Mouse (Mus musculus): ENCODE data around the gene Lpin3. TPM values are rescaled to one million over a fixed set of nuclear protein-coding genes. Genes with fewer than 3 reads are reported as not detected.

Gene Lpin3
- total and polyA plus RNA-seq, 2 experiments from 2014 or later: 0.60 to 1.4 TPM

DNA sequence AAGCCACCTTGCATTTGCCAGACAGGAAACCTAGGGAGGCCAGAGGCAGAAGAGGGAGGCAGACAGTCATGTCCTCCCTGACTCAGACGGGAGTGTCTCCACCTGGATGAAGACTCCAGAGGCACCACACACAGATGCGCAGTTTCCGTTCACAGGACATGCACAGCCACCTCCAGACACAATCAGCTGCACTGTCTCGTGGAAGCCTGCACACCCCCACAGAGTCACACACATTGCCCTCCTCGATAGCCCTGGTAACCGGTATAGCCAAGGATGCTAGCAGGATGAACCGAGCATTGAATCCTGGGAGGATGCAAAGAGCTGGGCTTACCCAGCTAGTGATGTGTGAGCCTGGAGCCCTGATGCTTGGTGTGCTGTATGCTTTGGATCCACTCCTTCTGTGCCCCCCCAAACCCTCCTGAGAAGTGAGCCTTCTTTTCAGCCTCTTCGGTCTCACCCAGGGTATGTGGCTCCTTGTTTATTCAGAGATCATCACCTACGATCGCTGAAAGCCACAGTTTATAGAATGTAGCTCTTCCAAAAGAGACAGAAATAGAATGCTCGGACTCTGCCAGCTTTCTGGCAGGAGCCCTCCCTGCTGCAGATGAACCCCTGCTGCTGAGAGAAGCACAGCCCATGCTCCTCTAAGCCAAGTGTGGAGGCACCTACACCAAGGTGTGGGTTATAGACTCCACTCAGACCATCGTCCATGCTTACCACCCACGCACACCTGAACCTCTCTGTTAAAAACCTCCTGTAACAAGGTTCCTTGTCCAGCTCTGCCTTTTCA, 35.5 kb downstream of the Lpin3 start:
- H3K27me3 ChIP-seq (ENCODE audit: insufficient read depth, low read length): peaks cover 17% of the 10 kb centered on the region; the same call in 1 of the 2 replicates
- peaks cover 7% of the 10 kb centered on the region for H3K4me1 ChIP-seq (ENCODE audit: insufficient read depth, low read length)
- no peak overlapping the region for H3K27ac ChIP-seq
- 63% methylated on average over 13 of the region's 13 CpGs for WGBS
- no peak overlapping the region for H3K4me3 ChIP-seq (ENCODE audit: low read length)
- no peak overlapping the region for H3K4me2 ChIP-seq (ENCODE audit: low read depth, low read length)
- H3K36me3 ChIP-seq (ENCODE audit: insufficient read depth, low read length): no peaks in the 10 kb centered on the region
- no peak for TF ChIP-seq CTCF (IDR thresholded peaks at IDR 0.05; ENCODE audit: low read depth)
- ATAC-seq (no peak), DNase-seq (ENCODE audit: low spot score) (no peak)
- no peaks in the 10 kb centered on the region for H3K9me3 ChIP-seq (ENCODE audit: low read length)
- H3K9ac ChIP-seq (replicated peaks; ENCODE audit: low read length): no peak overlapping the region

DNA sequence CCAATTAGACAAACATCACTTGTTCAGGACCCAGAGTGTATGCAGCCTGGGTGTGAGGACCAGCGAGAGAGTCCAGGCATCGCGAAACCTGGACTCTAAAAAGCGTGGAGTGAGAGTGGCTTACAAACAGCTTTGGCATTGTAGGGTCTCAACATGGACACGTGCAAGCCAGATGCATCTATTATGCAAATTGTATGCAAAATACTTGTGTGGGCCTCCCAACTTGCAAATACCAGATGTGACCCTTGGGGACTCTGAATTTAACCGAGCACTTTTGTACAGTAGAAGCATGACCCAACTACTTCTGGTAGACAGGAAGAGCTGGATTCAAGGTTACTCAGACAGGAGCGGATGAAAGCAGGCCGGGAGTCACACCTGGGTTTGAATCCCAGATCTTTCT, 36.2 kb downstream of the Lpin3 start:
- no peak for ATAC-seq
- no peak overlapping the region for H3K4me2 ChIP-seq (ENCODE audit: low read depth, low read length)
- no peaks in the 10 kb centered on the region for H3K36me3 ChIP-seq (ENCODE audit: insufficient read depth, low read length)
- no peak for TF ChIP-seq CTCF (IDR thresholded peaks at IDR 0.05; ENCODE audit: low read depth)
- H3K9ac ChIP-seq (replicated peaks; ENCODE audit: low read length): no peak overlapping the region
- peaks cover 10% of the 10 kb centered on the region; the same call in 1 of the 2 replicates for H3K27me3 ChIP-seq (ENCODE audit: insufficient read depth, low read length)
- H3K9me3 ChIP-seq (ENCODE audit: low read length): no peaks in the 10 kb centered on the region
- 61% methylated on average over 8 of the region's 8 CpGs for WGBS
- DNase-seq (ENCODE audit: low spot score): no peak
- H3K4me3 ChIP-seq (ENCODE audit: low read length): no peak overlapping the region
- no peak overlapping the region for H3K27ac ChIP-seq
- H3K4me1 ChIP-seq (ENCODE audit: insufficient read depth, low read length): peaks cover 4% of the 10 kb centered on the region

DNA sequence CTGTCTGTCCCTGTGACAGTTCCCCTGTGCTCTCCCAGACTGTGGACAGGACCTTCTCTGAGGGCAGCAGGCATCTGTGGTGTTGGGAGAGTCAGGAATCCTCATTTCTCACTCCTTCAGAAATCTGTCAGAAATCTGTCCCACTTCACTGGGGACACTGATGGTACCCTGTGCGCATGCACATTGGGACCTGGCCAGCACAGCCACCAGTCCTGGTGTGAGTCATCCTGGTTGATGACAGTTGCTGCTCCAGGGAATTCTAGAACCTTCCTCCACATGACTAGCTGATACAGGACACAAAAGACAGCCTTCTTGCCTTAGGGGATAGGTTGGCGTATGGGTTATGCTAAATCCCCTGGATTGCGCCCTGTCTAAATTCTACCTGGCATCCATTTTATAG, 36.8 kb downstream of the Lpin3 start:
- Histone ChIP-seq H3K4me2 (ENCODE audit: low read depth, low read length) (no peak overlapping the region), H3K4me1 (ENCODE audit: insufficient read depth, low read length) (0 out of 2 replicates have a peak, but pooled peaks cover 2% of the 10 kb centered on the region), H3K4me3 (ENCODE audit: low read length) (no peak overlapping the region), H3K9me3 (ENCODE audit: low read length) (no peaks in the 10 kb centered on the region), H3K9ac (replicated peaks; ENCODE audit: low read length) (no peak overlapping the region), H3K36me3 (ENCODE audit: insufficient read depth, low read length) (no peaks in the 10 kb centered on the region), H3K27ac (no peak overlapping the region), H3K27me3 (ENCODE audit: insufficient read depth, low read length) (peaks cover 8% of the 10 kb centered on the region; the same call in 1 of the 2 replicates)
- DNase-seq (ENCODE audit: low spot score): no peak
- 95% methylated on average over 3 of the region's 3 CpGs for WGBS
- ATAC-seq: no peak
- TF ChIP-seq CTCF (IDR thresholded peaks at IDR 0.05; ENCODE audit: low read depth): no peak

DNA sequence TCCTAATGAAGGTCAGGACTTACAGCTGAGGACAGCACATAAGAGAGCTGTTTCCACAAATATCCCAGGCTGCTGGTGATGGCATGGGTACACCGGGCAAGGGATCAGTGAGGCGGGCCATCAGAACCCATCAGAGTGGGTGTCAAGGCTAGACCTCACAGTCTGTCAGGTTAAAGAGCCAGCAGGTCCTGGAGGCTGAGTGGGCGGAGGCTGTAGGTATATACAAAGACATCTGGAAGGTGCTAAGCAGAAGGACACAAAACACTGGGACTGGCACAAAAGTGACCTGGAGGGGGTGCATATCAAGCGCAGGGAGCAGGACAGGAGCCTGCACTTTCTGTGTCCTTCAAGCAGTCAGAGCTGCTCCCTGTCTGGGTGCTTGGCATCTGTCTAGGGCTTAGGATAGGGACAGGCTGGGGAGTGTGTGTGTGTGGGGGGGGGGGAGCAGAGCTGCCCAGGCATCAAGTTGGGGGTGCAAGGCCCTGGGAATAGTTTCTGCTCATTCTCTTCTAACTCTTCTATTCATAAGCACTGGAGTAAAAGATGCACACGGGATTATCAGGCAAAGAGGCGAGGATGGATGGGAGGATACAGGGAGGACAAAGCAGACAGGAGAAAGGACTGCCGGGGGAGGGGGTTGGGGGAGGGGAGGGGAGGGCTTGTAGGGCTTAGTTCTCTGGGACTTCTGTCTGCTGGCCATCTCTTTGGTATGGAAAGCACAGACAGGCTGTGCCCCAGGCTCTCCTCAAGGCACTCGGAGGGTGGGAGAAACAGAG, 37.9 kb downstream of the Lpin3 start:
- Histone ChIP-seq H3K9me3 (ENCODE audit: low read length) (no peaks in the 10 kb centered on the region), H3K4me3 (ENCODE audit: low read length) (no peak overlapping the region), H3K4me1 (ENCODE audit: insufficient read depth, low read length) (0 out of 2 replicates have a peak, but pooled peaks cover 2% of the 10 kb centered on the region), H3K27ac (no peak overlapping the region), H3K9ac (replicated peaks; ENCODE audit: low read length) (no peak overlapping the region), H3K4me2 (ENCODE audit: low read depth, low read length) (no peak overlapping the region), H3K36me3 (ENCODE audit: insufficient read depth, low read length) (no peaks in the 10 kb centered on the region), H3K27me3 (ENCODE audit: insufficient read depth, low read length) (peaks cover under 1% of the 10 kb centered on the region; the same call in 1 of the 2 replicates)
- DNase-seq (ENCODE audit: low spot score) (no peak), ATAC-seq (no peak)
- no peak for TF ChIP-seq CTCF (IDR thresholded peaks at IDR 0.05; ENCODE audit: low read depth)
- 59% methylated on average over 8 of the region's 8 CpGs for WGBS

DNA sequence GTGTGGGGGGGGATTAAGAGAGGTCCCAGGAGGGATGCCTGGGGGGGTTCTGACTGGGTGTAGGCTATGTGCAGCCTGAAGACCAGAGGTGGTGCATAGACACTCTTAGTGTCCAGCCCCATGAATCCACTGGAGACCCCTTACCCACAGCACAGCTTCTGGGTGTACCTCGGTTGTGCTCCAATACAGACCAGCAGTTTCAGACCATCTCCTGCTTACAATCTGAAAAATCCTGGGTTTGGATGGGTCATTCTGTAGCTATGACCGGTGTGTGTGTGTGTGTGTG, 38.4 kb downstream of the Lpin3 start:
- DNase-seq (ENCODE audit: low spot score): no peak
- TF ChIP-seq CTCF (IDR thresholded peaks at IDR 0.05; ENCODE audit: low read depth): no peak
- no peaks in the 10 kb centered on the region for H3K9me3 ChIP-seq (ENCODE audit: low read length)
- no peak for ATAC-seq
- 79% methylated on average over 2 of the region's 2 CpGs for WGBS
- H3K4me3 ChIP-seq (ENCODE audit: low read length): no peak overlapping the region
- no peak overlapping the region for H3K9ac ChIP-seq (replicated peaks; ENCODE audit: low read length)
- no peak overlapping the region for H3K27ac ChIP-seq
- H3K36me3 ChIP-seq (ENCODE audit: insufficient read depth, low read length): no peaks in the 10 kb centered on the region
- H3K27me3 ChIP-seq (ENCODE audit: insufficient read depth, low read length): no peaks in the 10 kb centered on the region
- no peak overlapping the region for H3K4me2 ChIP-seq (ENCODE audit: low read depth, low read length)
- H3K4me1 ChIP-seq (ENCODE audit: insufficient read depth, low read length): 0 out of 2 replicates have a peak, but pooled peaks cover 2% of the 10 kb centered on the region

DNA sequence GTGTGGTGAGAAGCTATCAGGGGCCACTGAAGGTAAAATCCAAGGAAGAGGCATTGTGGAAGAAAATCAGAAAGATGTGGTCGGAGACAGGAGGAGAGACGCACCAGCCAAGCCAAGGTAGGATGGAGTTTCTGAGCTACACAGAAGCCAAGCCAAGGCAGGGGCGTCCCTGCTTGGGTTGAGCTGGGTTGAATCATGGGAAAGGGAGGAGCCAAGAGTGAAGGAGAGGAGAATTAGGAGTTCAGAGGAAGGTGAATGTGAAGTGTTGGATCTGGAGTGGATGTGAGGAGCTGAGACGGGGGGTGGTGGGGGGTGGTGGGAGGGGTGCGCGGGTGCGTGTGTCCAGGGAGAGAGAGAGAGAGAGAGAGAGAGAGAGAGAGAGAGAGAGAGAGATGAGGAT, 40.8 kb downstream of the Lpin3 start:
- Histone ChIP-seq H3K9ac (replicated peaks; ENCODE audit: low read length) (no peak overlapping the region), H3K36me3 (ENCODE audit: insufficient read depth, low read length) (no peaks in the 10 kb centered on the region), H3K4me3 (ENCODE audit: low read length) (no peak overlapping the region), H3K4me1 (ENCODE audit: insufficient read depth, low read length) (no peaks in the 10 kb centered on the region), H3K4me2 (ENCODE audit: low read depth, low read length) (no peak overlapping the region), H3K9me3 (ENCODE audit: low read length) (no peaks in the 10 kb centered on the region), H3K27me3 (ENCODE audit: insufficient read depth, low read length) (no peaks in the 10 kb centered on the region), H3K27ac (no peak overlapping the region)
- DNase-seq (ENCODE audit: low spot score): no peak
- no peak for ATAC-seq
- 82% methylated on average over 3 of the region's 7 CpGs for WGBS
- no peak for TF ChIP-seq CTCF (IDR thresholded peaks at IDR 0.05; ENCODE audit: low read depth)

DNA sequence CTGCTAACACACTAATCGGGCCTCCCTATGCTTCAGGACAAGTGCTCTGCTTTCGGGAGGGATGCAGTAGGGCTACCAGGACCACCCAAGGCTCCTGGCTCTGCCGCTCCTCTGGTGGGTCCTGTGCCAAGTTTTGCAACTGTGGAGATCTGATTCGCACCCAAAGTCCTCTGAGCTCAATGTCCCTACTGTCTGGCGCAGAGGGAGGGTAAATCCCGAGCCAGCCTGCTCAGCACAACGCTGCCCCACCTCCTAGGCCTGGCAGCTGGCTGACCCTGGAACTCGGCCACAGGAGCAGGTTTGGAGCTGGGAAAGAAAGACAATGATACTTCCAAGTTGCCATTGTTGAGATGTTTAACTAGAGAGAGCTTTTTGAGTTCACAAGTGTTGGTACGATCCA, 44.7 kb downstream of the Lpin3 start:
- Histone ChIP-seq H3K4me2 (ENCODE audit: low read depth, low read length) (no peak overlapping the region), H3K27ac (no peak overlapping the region), H3K27me3 (ENCODE audit: insufficient read depth, low read length) (no peaks in the 10 kb centered on the region), H3K4me3 (ENCODE audit: low read length) (no peak overlapping the region), H3K9me3 (ENCODE audit: low read length) (no peaks in the 10 kb centered on the region), H3K4me1 (ENCODE audit: insufficient read depth, low read length) (no peaks in the 10 kb centered on the region), H3K36me3 (ENCODE audit: insufficient read depth, low read length) (no peaks in the 10 kb centered on the region), H3K9ac (replicated peaks; ENCODE audit: low read length) (no peak overlapping the region)
- DNase-seq (ENCODE audit: low spot score) (peak; percentile 64), ATAC-seq (peak; percentile 71)
- TF ChIP-seq CTCF (IDR thresholded peaks at IDR 0.05; ENCODE audit: low read depth): no peak
- 38% methylated on average over 9 of the region's 9 CpGs for WGBS

Measured in hindbrain, postnatal 0 days (tissue).